Mouse (Mus musculus): Measurements from ENCODE around the gene Iqcd. TPM values are rescaled to one million over a fixed set of nuclear protein-coding genes. Genes with fewer than 3 reads are reported as not detected.

Gene Iqcd
- polyA plus RNA-seq, 1 experiment from 2014 or later, result 0.64 TPM

GRCm38 (mm10) chr5:120576781-120577301, 12.0 kb upstream of the Iqcd start:
- Histone ChIP-seq H3K4me1 (peaks cover 38% of the 10 kb centered on the region), H3K9me3 (no peaks in the 10 kb centered on the region), H3K27me3 (no peaks in the 10 kb centered on the region), H3K9ac (no peak overlapping the region), H3K27ac (no peak overlapping the region), H3K4me2 (no peak overlapping the region), H3K4me3 (no peak overlapping the region), H3K36me3 (no peaks in the 10 kb centered on the region)
- WGBS, result 68% methylated on average over 11 of the region's 11 CpGs
- ATAC-seq (ENCODE audit: borderline replicate concordance, extremely low read depth, low FRiP score, low TSS enrichment), result no peak

DNA sequence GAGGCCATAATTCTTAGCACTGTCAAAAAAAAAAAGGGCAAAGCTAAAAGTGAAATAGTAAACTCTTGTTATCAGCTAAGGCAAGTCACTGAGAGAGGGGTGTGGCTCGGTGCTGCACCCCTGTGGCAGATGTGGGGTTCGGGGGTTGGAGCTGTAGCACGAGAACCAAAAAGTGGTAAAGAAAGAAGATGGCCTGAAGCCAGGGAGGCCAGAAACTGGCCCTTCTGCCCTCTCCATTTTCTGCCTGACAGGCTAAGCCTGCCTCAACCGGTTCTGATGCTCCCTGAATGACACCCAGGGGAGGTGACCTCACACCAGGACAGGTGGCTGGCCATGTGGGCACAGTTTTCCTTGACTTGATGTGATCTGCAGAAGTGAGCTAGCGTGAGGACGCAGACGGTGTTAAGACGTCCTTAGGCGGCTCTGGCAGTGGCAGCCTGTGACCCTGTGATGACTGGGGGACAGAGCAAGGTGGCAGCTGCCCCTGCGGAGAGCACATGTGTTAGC, 10.8 kb upstream of the Iqcd start:
- 39% methylated on average over 10 of the region's 10 CpGs for WGBS
- Histone ChIP-seq H3K9ac (no peak overlapping the region), H3K4me1 (peaks cover 33% of the 10 kb centered on the region)

DNA sequence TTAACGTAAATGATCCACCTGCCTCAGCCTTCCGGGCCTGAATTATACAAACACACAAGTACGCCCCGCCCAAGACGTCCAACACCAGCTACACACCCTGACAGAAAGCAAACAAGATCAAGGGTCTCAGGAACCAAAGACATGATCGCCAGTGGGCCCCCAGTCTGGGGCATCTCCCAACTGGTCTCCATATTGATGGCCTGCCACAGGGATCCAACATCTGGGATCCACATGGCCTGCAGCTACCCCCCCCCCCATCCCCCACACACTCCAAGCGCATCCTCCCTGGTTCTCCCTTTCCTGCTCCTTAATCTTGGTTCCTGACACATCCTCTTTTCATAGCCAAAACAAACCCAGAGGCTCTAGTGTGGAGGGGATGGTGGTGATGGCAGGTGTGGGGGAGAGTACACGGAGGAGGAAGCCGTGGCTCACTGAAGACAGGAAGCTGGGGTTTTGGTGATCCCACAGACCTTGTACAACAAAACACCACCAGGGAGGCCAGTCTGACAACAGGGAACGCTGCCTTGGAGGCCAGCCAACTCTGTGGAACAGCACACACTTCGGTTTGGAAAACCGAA, 10.2 kb upstream of the Iqcd start:
- no peaks in the 10 kb centered on the region for H3K27me3 ChIP-seq
- peak; percentile 62; the same call in 1 of the 2 replicates for ATAC-seq (ENCODE audit: borderline replicate concordance, extremely low read depth, low FRiP score, low TSS enrichment)
- peak overlapping the region; percentile 57 for H3K27ac ChIP-seq
- peaks cover 13% of the 10 kb centered on the region for H3K36me3 ChIP-seq
- no peak overlapping the region for H3K9ac ChIP-seq
- H3K4me1 ChIP-seq, result peaks cover 28% of the 10 kb centered on the region
- no peaks in the 10 kb centered on the region for H3K9me3 ChIP-seq
- WGBS, result 20% methylated on average over 12 of the region's 12 CpGs
- no peak overlapping the region; the same call in 1 of the 2 replicates for H3K4me2 ChIP-seq
- H3K4me3 ChIP-seq, result no peak overlapping the region

More for the DNA sequence above, 10.8 kb upstream of the Iqcd start:
- no peak overlapping the region for H3K27ac ChIP-seq
- peaks cover 7% of the 10 kb centered on the region for H3K36me3 ChIP-seq
- no peak overlapping the region for H3K4me2 ChIP-seq
- no peaks in the 10 kb centered on the region for H3K9me3 ChIP-seq
- H3K27me3 ChIP-seq, result no peaks in the 10 kb centered on the region
- 0 out of 2 replicates have a peak, but pooled peaks have one; percentile 15 for ATAC-seq (ENCODE audit: borderline replicate concordance, extremely low read depth, low FRiP score, low TSS enrichment)
- no peak overlapping the region for H3K4me3 ChIP-seq

- H3K4me2 ChIP-seq, result no peak overlapping the region; the same call in 1 of the 2 replicates
- no peak overlapping the region for H3K4me3 ChIP-seq
- peaks cover 28% of the 10 kb centered on the region for H3K4me1 ChIP-seq
- peaks cover 14% of the 10 kb centered on the region for H3K36me3 ChIP-seq
- 49% methylated on average over 26 of the region's 26 CpGs for WGBS
- no peaks in the 10 kb centered on the region for H3K27me3 ChIP-seq
- H3K27ac ChIP-seq, result peak overlapping the region; percentile 57
- H3K9ac ChIP-seq, result peak overlapping the region; percentile 0; the same call in 1 of the 2 replicates
- no peaks in the 10 kb centered on the region for H3K9me3 ChIP-seq
- no peak for ATAC-seq (ENCODE audit: borderline replicate concordance, extremely low read depth, low FRiP score, low TSS enrichment)
These were observed 9.5 kb upstream of the Iqcd start for GRCm38 (mm10) chr5:120579211-120579897.

DNA sequence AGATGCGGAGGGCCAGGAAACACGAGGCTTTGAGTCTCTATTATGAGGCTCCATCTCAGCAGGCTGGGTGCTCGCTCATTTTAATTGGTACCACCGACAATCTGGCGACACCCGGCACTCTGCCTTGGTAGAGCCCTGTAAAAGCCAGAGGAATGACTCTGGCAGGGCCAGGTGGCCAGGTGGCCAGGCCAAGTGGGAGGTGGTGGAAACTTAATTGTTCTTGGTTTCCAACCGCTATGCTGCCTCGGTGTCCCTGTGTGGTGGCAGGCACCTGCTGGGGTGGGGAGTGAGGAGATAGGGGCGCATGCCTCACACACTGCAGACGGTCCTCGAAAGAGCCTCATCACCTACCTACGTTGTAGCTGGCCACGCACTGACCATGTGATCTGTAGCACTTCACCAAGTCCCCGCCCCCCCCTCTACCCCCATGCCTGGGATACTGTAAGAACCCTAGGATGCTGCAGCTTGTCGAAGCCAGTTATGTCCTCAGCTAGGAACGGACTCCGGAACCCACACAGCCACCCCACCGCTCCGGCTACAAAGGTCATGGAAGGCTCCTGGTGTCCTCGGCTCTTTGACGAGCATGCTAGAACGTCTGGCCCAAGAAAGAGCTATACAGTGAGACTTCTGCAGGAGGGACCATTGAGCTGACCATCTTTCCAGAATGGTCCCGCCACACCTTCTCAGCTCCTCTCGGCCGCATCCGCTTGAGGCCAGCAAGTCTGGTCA, 8.8 kb upstream of the Iqcd start:
- Histone ChIP-seq H3K4me3 (no peak overlapping the region), H3K27me3 (no peaks in the 10 kb centered on the region), H3K9ac (no peak overlapping the region), H3K27ac (no peak overlapping the region), H3K9me3 (no peaks in the 10 kb centered on the region), H3K36me3 (peaks cover 14% of the 10 kb centered on the region), H3K4me2 (no peak overlapping the region), H3K4me1 (peaks cover 33% of the 10 kb centered on the region)
- no peak for ATAC-seq (ENCODE audit: borderline replicate concordance, extremely low read depth, low FRiP score, low TSS enrichment)
- WGBS, result 92% methylated on average over 26 of the region's 26 CpGs

DNA sequence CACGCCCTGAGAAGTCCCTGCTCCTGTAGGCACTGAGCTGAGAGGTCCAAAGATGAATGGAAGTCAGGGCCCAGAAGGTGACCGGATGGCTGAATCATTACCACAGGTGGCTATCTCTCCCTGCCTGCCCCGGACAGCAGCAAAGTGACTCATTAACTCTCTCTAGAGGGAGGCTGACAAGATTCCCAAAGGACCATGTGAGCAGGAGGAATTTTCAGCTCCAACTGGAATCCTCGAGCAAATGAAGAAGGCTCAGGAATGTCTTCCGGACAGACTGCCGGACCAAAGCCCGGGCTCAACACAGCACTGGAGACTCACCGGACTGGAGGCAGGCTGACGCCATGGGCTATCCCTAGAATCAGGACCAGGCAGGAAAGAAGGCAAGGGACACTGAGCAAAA, 6.8 kb upstream of the Iqcd start:
- Histone ChIP-seq H3K36me3 (peaks cover 14% of the 10 kb centered on the region), H3K27ac (no peak overlapping the region), H3K4me3 (no peak overlapping the region), H3K4me1 (peaks cover 44% of the 10 kb centered on the region), H3K27me3 (no peaks in the 10 kb centered on the region), H3K9ac (no peak overlapping the region), H3K4me2 (no peak overlapping the region), H3K9me3 (no peaks in the 10 kb centered on the region)
- ATAC-seq (ENCODE audit: borderline replicate concordance, extremely low read depth, low FRiP score, low TSS enrichment), result no peak
- whole genome bisulfite sequencing, result 68% methylated on average over 9 of the region's 9 CpGs

GRCm38 (mm10) chr5:120583511-120583910, 5.3 kb upstream of the Iqcd start:
- Histone ChIP-seq H3K27me3 (no peaks in the 10 kb centered on the region), H3K4me2 (no peak overlapping the region), H3K4me1 (peaks cover 45% of the 10 kb centered on the region), H3K9ac (no peak overlapping the region), H3K4me3 (no peak overlapping the region), H3K27ac (no peak overlapping the region), H3K9me3 (no peaks in the 10 kb centered on the region), H3K36me3 (peaks cover 14% of the 10 kb centered on the region)
- 88% methylated on average over 4 of the region's 4 CpGs for WGBS
- ATAC-seq (ENCODE audit: borderline replicate concordance, extremely low read depth, low FRiP score, low TSS enrichment), result no peak

- H3K27ac ChIP-seq, result no peak overlapping the region
- H3K4me3 ChIP-seq, result no peak overlapping the region
- no peak overlapping the region for H3K4me2 ChIP-seq
- peaks cover 14% of the 10 kb centered on the region for H3K36me3 ChIP-seq
- H3K9me3 ChIP-seq, result no peaks in the 10 kb centered on the region
- H3K4me1 ChIP-seq, result peaks cover 36% of the 10 kb centered on the region
- ATAC-seq (ENCODE audit: borderline replicate concordance, extremely low read depth, low FRiP score, low TSS enrichment), result no peak
- WGBS, result 47% methylated on average over 15 of the region's 15 CpGs
- H3K9ac ChIP-seq, result no peak overlapping the region
- no peaks in the 10 kb centered on the region for H3K27me3 ChIP-seq
These were observed 3.8 kb upstream of the Iqcd start for GRCm38 (mm10) chr5:120584968-120585367.

GRCm38 (mm10) chr5:120586741-120587615, 1.8 kb upstream of the Iqcd start:
- peak overlapping the region; percentile 96 for H3K4me2 ChIP-seq
- peak overlapping the region; percentile 56 for H3K27ac ChIP-seq
- peaks cover 14% of the 10 kb centered on the region for H3K36me3 ChIP-seq
- no peaks in the 10 kb centered on the region for H3K9me3 ChIP-seq
- no peaks in the 10 kb centered on the region for H3K27me3 ChIP-seq
- WGBS, result 9% methylated on average over 17 of the region's 17 CpGs
- ATAC-seq (ENCODE audit: borderline replicate concordance, extremely low read depth, low FRiP score, low TSS enrichment), result no peak
- H3K4me1 ChIP-seq, result peaks cover 35% of the 10 kb centered on the region
- H3K9ac ChIP-seq, result 0 out of 2 replicates have a peak overlapping the region, but pooled peaks have one; percentile 1
- H3K4me3 ChIP-seq, result peak overlapping the region; percentile 97

DNA sequence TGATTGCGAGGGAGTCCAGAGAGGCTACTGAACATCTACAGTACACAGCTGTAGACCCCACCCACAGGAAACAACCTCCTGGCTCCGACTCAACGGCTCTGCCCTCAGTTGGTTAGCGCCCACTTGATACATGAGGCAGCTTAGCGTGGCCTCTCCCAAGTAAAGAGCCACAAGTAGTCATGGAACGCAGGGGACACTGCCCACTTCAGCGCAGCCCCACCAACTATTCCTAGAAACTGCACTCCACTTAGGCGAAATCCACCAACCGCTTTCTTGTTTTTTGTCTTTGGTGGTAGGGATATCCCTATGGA, 1.2 kb upstream of the Iqcd start:
- WGBS, result 14% methylated on average over 9 of the region's 9 CpGs
- H3K36me3 ChIP-seq, result peaks cover 9% of the 10 kb centered on the region
- ATAC-seq (ENCODE audit: borderline replicate concordance, extremely low read depth, low FRiP score, low TSS enrichment), result no peak
- no peaks in the 10 kb centered on the region for H3K9me3 ChIP-seq
- H3K4me1 ChIP-seq, result peaks cover 35% of the 10 kb centered on the region
- no peaks in the 10 kb centered on the region for H3K27me3 ChIP-seq
- H3K4me2 ChIP-seq, result peak overlapping the region; percentile 96
- H3K9ac ChIP-seq, result peak overlapping the region; percentile 85; the same call in 1 of the 2 replicates
- peak overlapping the region; percentile 97 for H3K4me3 ChIP-seq
- peak overlapping the region; percentile 56 for H3K27ac ChIP-seq

- H3K9ac ChIP-seq, result peak overlapping the region; percentile 85
- H3K9me3 ChIP-seq, result no peaks in the 10 kb centered on the region
- H3K27me3 ChIP-seq, result no peaks in the 10 kb centered on the region
- H3K4me3 ChIP-seq, result peak overlapping the region; percentile 97
- H3K36me3 ChIP-seq, result peaks cover 6% of the 10 kb centered on the region
- WGBS, result under 1% methylated on average over 26 of the region's 29 CpGs
- H3K4me1 ChIP-seq, result peaks cover 35% of the 10 kb centered on the region
- ATAC-seq (ENCODE audit: borderline replicate concordance, extremely low read depth, low FRiP score, low TSS enrichment), result no peak; the same call in 1 of the 2 replicates
- peak overlapping the region; percentile 72 for H3K27ac ChIP-seq
- peak overlapping the region; percentile 96 for H3K4me2 ChIP-seq
These were observed 762 bp upstream of the Iqcd start for GRCm38 (mm10) chr5:120587940-120588568.
